Mouse (Mus musculus): ENCODE results near the gene 1700056E22Rik. TPM values are rescaled to one million over a fixed set of nuclear protein-coding genes. Genes with fewer than 3 reads are reported as not detected.

Gene 1700056E22Rik
- polyA plus RNA-seq, 1 experiment from 2014 or later = 1.7 TPM

- H3K9ac ChIP-seq (replicated peaks; ENCODE audit: low read length) = no peak overlapping the region
- H3K27ac ChIP-seq (ENCODE audit: low read length) = no peak overlapping the region
- H3K36me3 ChIP-seq (ENCODE audit: insufficient read depth, low read length) = no peaks in the 10 kb centered on the region
- H3K4me1 ChIP-seq (ENCODE audit: insufficient read depth, low read length) = peaks cover 12% of the 10 kb centered on the region
- no peaks in the 10 kb centered on the region for H3K27me3 ChIP-seq (ENCODE audit: insufficient read depth, low read length)
- no peak for ATAC-seq (ENCODE audit: low FRiP score, low TSS enrichment)
- H3K4me3 ChIP-seq (ENCODE audit: low read length) = no peak overlapping the region
- no peaks in the 10 kb centered on the region for H3K9me3 ChIP-seq (ENCODE audit: low read length)
- WGBS = 63% methylated on average over 9 of the region's 9 CpGs
- H3K4me2 ChIP-seq (replicated peaks; ENCODE audit: low read depth, low read length) = no peak overlapping the region
Measured at GRCm38 (mm10) chr1:184041778-184042573, 7.9 kb upstream of the 1700056E22Rik start.

GRCm38 (mm10) chr1:184040906-184041305 lies 6.8 kb upstream of the 1700056E22Rik start:
- no peak overlapping the region for H3K4me3 ChIP-seq (ENCODE audit: low read length)
- H3K4me2 ChIP-seq (replicated peaks; ENCODE audit: low read depth, low read length) = no peak overlapping the region
- no peaks in the 10 kb centered on the region for H3K9me3 ChIP-seq (ENCODE audit: low read length)
- H3K9ac ChIP-seq (replicated peaks; ENCODE audit: low read length) = 0 out of 2 replicates have a peak overlapping the region, but pooled peaks have one; percentile 11
- WGBS = 74% methylated on average over 1 of the region's 1 CpGs
- no peak for ATAC-seq (ENCODE audit: low FRiP score, low TSS enrichment)
- H3K4me1 ChIP-seq (ENCODE audit: insufficient read depth, low read length) = peaks cover 9% of the 10 kb centered on the region
- no peak overlapping the region for H3K27ac ChIP-seq (ENCODE audit: low read length)
- H3K36me3 ChIP-seq (ENCODE audit: insufficient read depth, low read length) = no peaks in the 10 kb centered on the region
- H3K27me3 ChIP-seq (ENCODE audit: insufficient read depth, low read length) = no peaks in the 10 kb centered on the region

GRCm38 (mm10) chr1:184040181-184040580 lies 6.1 kb upstream of the 1700056E22Rik start:
- H3K27ac ChIP-seq (ENCODE audit: low read length) = no peak overlapping the region
- H3K4me1 ChIP-seq (ENCODE audit: insufficient read depth, low read length) = peaks cover 14% of the 10 kb centered on the region
- no peaks in the 10 kb centered on the region for H3K27me3 ChIP-seq (ENCODE audit: insufficient read depth, low read length)
- 0 out of 2 replicates have a peak, but pooled peaks have one; percentile 63 for ATAC-seq (ENCODE audit: low FRiP score, low TSS enrichment)
- no peak overlapping the region for H3K9ac ChIP-seq (replicated peaks; ENCODE audit: low read length)
- H3K4me2 ChIP-seq (replicated peaks; ENCODE audit: low read depth, low read length) = no peak overlapping the region
- H3K36me3 ChIP-seq (ENCODE audit: insufficient read depth, low read length) = no peaks in the 10 kb centered on the region
- no peak overlapping the region for H3K4me3 ChIP-seq (ENCODE audit: low read length)
- no peaks in the 10 kb centered on the region for H3K9me3 ChIP-seq (ENCODE audit: low read length)
- WGBS = 44% methylated on average over 11 of the region's 11 CpGs

GRCm38 (mm10) chr1:184039301-184039700 lies 5.2 kb upstream of the 1700056E22Rik start:
- H3K27me3 ChIP-seq (ENCODE audit: insufficient read depth, low read length) = no peaks in the 10 kb centered on the region
- H3K27ac ChIP-seq (ENCODE audit: low read length) = no peak overlapping the region
- no peak overlapping the region for H3K4me2 ChIP-seq (replicated peaks; ENCODE audit: low read depth, low read length)
- H3K9ac ChIP-seq (replicated peaks; ENCODE audit: low read length) = no peak overlapping the region
- ATAC-seq (ENCODE audit: low FRiP score, low TSS enrichment) = no peak
- H3K4me1 ChIP-seq (ENCODE audit: insufficient read depth, low read length) = peaks cover 14% of the 10 kb centered on the region
- H3K4me3 ChIP-seq (ENCODE audit: low read length) = no peak overlapping the region
- H3K9me3 ChIP-seq (ENCODE audit: low read length) = no peaks in the 10 kb centered on the region
- WGBS = 85% methylated on average over 10 of the region's 10 CpGs
- H3K36me3 ChIP-seq (ENCODE audit: insufficient read depth, low read length) = no peaks in the 10 kb centered on the region

- no peak for ATAC-seq (ENCODE audit: low FRiP score, low TSS enrichment)
- no peak overlapping the region for H3K4me2 ChIP-seq (replicated peaks; ENCODE audit: low read depth, low read length)
- no peaks in the 10 kb centered on the region for H3K9me3 ChIP-seq (ENCODE audit: low read length)
- no peaks in the 10 kb centered on the region for H3K27me3 ChIP-seq (ENCODE audit: insufficient read depth, low read length)
- H3K4me3 ChIP-seq (ENCODE audit: low read length) = no peak overlapping the region
- H3K9ac ChIP-seq (replicated peaks; ENCODE audit: low read length) = no peak overlapping the region
- H3K4me1 ChIP-seq (ENCODE audit: insufficient read depth, low read length) = peaks cover 16% of the 10 kb centered on the region
- 80% methylated on average over 4 of the region's 4 CpGs for WGBS
- H3K27ac ChIP-seq (ENCODE audit: low read length) = no peak overlapping the region
- H3K36me3 ChIP-seq (ENCODE audit: insufficient read depth, low read length) = no peaks in the 10 kb centered on the region
Measured at GRCm38 (mm10) chr1:184037802-184038201, 3.7 kb upstream of the 1700056E22Rik start.

- ATAC-seq (ENCODE audit: low FRiP score, low TSS enrichment) = no peak
- no peaks in the 10 kb centered on the region for H3K27me3 ChIP-seq (ENCODE audit: insufficient read depth, low read length)
- peak overlapping the region; percentile 81 for H3K4me3 ChIP-seq (ENCODE audit: low read length)
- no peaks in the 10 kb centered on the region for H3K36me3 ChIP-seq (ENCODE audit: insufficient read depth, low read length)
- 9% methylated on average over 12 of the region's 12 CpGs for WGBS
- H3K4me1 ChIP-seq (ENCODE audit: insufficient read depth, low read length) = peaks cover 10% of the 10 kb centered on the region; the same call in 1 of the 2 replicates
- peak overlapping the region; percentile 65 for H3K4me2 ChIP-seq (replicated peaks; ENCODE audit: low read depth, low read length)
- H3K9me3 ChIP-seq (ENCODE audit: low read length) = no peaks in the 10 kb centered on the region
- H3K9ac ChIP-seq (replicated peaks; ENCODE audit: low read length) = peak overlapping the region; percentile 57; the same call in 1 of the 2 replicates
- H3K27ac ChIP-seq (ENCODE audit: low read length) = no peak overlapping the region
Measured at GRCm38 (mm10) chr1:184035346-184035903, 1.3 kb upstream of the 1700056E22Rik start.

GRCm38 (mm10) chr1:184034741-184035181 lies 660 bp upstream of the 1700056E22Rik start:
- Histone ChIP-seq H3K9me3 (ENCODE audit: low read length) (no peaks in the 10 kb centered on the region), H3K9ac (replicated peaks; ENCODE audit: low read length) (peak overlapping the region; percentile 57; the same call in 1 of the 2 replicates), H3K4me1 (ENCODE audit: insufficient read depth, low read length) (peaks cover 10% of the 10 kb centered on the region; the same call in 1 of the 2 replicates), H3K36me3 (ENCODE audit: insufficient read depth, low read length) (no peaks in the 10 kb centered on the region), H3K27ac (ENCODE audit: low read length) (no peak overlapping the region), H3K27me3 (ENCODE audit: insufficient read depth, low read length) (no peaks in the 10 kb centered on the region), H3K4me3 (ENCODE audit: low read length) (peak overlapping the region; percentile 81), H3K4me2 (replicated peaks; ENCODE audit: low read depth, low read length) (peak overlapping the region; percentile 65)
- 0% methylated on average over 12 of the region's 12 CpGs for WGBS
- no peak for ATAC-seq (ENCODE audit: low FRiP score, low TSS enrichment)

- WGBS = 1% methylated on average over 56 of the region's 63 CpGs
- Histone ChIP-seq H3K9me3 (ENCODE audit: low read length) (no peaks in the 10 kb centered on the region), H3K9ac (replicated peaks; ENCODE audit: low read length) (peak overlapping the region; percentile 91), H3K4me1 (ENCODE audit: insufficient read depth, low read length) (peaks cover 10% of the 10 kb centered on the region; the same call in 1 of the 2 replicates), H3K27me3 (ENCODE audit: insufficient read depth, low read length) (no peaks in the 10 kb centered on the region), H3K4me3 (ENCODE audit: low read length) (peak overlapping the region; percentile 81), H3K27ac (ENCODE audit: low read length) (peak overlapping the region; percentile 96), H3K36me3 (ENCODE audit: insufficient read depth, low read length) (no peaks in the 10 kb centered on the region), H3K4me2 (replicated peaks; ENCODE audit: low read depth, low read length) (peak overlapping the region; percentile 88)
- ATAC-seq (ENCODE audit: low FRiP score, low TSS enrichment) = peak; percentile 85
Measured at GRCm38 (mm10) chr1:184033390-184034010, 601 bp downstream of the 1700056E22Rik start.

GRCm38 (mm10) chr1:184032682-184033389 lies 1.3 kb downstream of the 1700056E22Rik start:
- H3K9ac ChIP-seq (replicated peaks; ENCODE audit: low read length) = peak overlapping the region; percentile 91
- ATAC-seq (ENCODE audit: low FRiP score, low TSS enrichment) = no peak
- H3K4me1 ChIP-seq (ENCODE audit: insufficient read depth, low read length) = peaks cover 10% of the 10 kb centered on the region; the same call in 1 of the 2 replicates
- H3K4me2 ChIP-seq (replicated peaks; ENCODE audit: low read depth, low read length) = peak overlapping the region; percentile 88
- peak overlapping the region; percentile 96 for H3K27ac ChIP-seq (ENCODE audit: low read length)
- no peaks in the 10 kb centered on the region for H3K36me3 ChIP-seq (ENCODE audit: insufficient read depth, low read length)
- no peaks in the 10 kb centered on the region for H3K27me3 ChIP-seq (ENCODE audit: insufficient read depth, low read length)
- no peaks in the 10 kb centered on the region for H3K9me3 ChIP-seq (ENCODE audit: low read length)
- 24% methylated on average over 19 of the region's 19 CpGs for WGBS
- peak overlapping the region; percentile 81 for H3K4me3 ChIP-seq (ENCODE audit: low read length)
